Mouse (Mus musculus) embryonic facial prominence, embryonic 11.5 days (tissue): Measurements from ENCODE around the gene Sorcs2. TPM values are rescaled to one million over a fixed set of nuclear protein-coding genes. Genes with fewer than 3 reads are reported as not detected.

Source experiments
- ATAC-seq: fragments of 200-750 bp; cut with Nextera tagmentation; replicated peaks from 2 replicates; pipeline ENCODE4 v1.8.0; 2017; ENCODE audit warnings: low read depth; ENCODE audit not compliant: insufficient number of reproducible peaks, low FRiP score, low TSS enrichment
- DNase-seq: peaks from one replicate; pipeline ENCODE4 v3.0.0-alpha.2; 2015; ENCODE audit warnings: low spot score
- H3K27ac ChIP-seq: fragments of 300-500 bp; sonication (generic); replicated peaks from 2 replicates; pipeline ENCODE4 v1.5.1; 2014; ENCODE audit warnings: mild to moderate bottlenecking, low read depth, low read length, control low read depth
- H3K27me3 ChIP-seq: fragments of 300-500 bp; sonication (generic); 2 replicates; pipeline ENCODE4 v1.6.1; 2014; ENCODE audit warnings: mild to moderate bottlenecking, low read length, moderate library complexity, mixed read lengths; ENCODE audit not compliant: control insufficient read depth, insufficient read depth
- H3K36me3 ChIP-seq: fragments of 300-500 bp; sonication (generic); replicated peaks from 2 replicates; pipeline ENCODE4 v1.6.1; 2014; ENCODE audit warnings: low read depth, mild to moderate bottlenecking, low read length, moderate library complexity, mixed read lengths; ENCODE audit not compliant: control insufficient read depth, insufficient read depth
- H3K4me1 ChIP-seq: fragments of 300-500 bp; sonication (generic); 2 replicates; pipeline ENCODE4 v1.6.1; 2014; ENCODE audit warnings: low read length, mixed read lengths; ENCODE audit not compliant: control insufficient read depth, insufficient read depth
- H3K4me2 ChIP-seq: fragments of 300-500 bp; sonication (generic); 2 replicates; pipeline ENCODE4 v1.6.1; 2014; ENCODE audit warnings: low read depth, mild to moderate bottlenecking, control low read depth, low read length, moderate library complexity
- H3K4me3 ChIP-seq: fragments of 300-500 bp; sonication (generic); 2 replicates; pipeline ENCODE4 v1.5.1; 2014; ENCODE audit warnings: low read depth, low read length, control low read depth
- H3K9ac ChIP-seq: fragments of 300-500 bp; sonication (generic); replicated peaks from 2 replicates; pipeline ENCODE4 v1.6.1; 2014; ENCODE audit warnings: mild to moderate bottlenecking, control low read depth, low read length
- H3K9me3 ChIP-seq: fragments of 300-500 bp; sonication (generic); replicated peaks from 2 replicates; pipeline ENCODE4 v1.6.1; 2016; ENCODE audit warnings: mild to moderate bottlenecking, low read length, inconsistent platforms, mixed read lengths; ENCODE audit not compliant: control insufficient read depth
- WGBS: fragments of 180-500 bp; shearing (Covaris S2); extraction: QIAGEN DNeasy Blood & Tissue Kit; methylation state at CpG from one replicate; pipeline ENCODE4 v1.1.7; 2014; 5-methylcytosine and 5-hydroxymethylcytosine counted together
- polyA plus RNA-seq: library from polyadenylated mRNA; unstranded; fragments of >200 nt; fragmentation: Nextera tagmentation; extraction: Ambion mirVana; gene quantifications from 2 replicates; pipeline ENCODE4 v1.2.1, GENCODE M21; 2014

Sorcs2 gene
- polyA plus RNA-seq, 1 experiment from 2014 or later = 4.6 TPM

DNA sequence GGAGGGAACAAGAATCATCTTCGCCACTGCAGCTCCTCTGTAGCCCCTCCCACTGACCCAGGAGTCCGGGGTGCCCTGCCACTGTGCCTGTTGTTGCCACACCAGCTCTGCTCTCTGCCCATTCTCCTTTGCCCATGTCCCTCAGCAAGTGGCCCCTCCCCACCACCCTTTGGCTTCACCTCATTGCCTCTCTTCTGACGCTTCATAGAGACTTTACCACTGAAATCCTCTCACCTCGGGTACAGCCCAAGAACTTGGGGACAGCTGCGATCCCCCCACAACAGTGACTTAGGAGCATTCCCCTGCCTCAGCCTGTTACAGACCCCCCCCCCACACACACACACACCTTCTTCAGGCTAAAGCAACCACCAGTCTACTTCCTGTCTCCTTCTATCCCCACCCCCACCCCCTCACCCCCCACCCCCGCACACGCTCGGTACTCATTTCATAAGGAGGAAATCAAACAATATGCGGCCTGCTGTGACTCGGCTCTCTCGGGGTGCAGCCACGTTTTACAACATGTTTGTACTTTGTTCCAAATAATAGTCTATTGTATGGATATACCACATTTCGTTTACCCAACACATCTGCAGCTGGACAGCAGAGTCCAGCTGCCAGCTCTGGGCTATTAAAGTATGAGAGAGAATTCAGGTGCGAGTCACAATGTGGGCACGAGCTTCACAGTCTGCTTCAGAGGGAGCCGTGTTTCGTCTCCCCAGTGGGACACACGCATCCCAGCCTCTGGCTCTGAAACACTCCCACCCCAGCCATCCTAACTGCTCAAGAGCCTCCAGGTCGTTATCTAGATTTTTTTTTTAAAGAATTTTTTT lies 23.5 kb downstream of the Sorcs2 start:
- H3K27ac ChIP-seq = peak overlapping the region; percentile 59
- ATAC-seq (no peak), DNase-seq (no peak)
- WGBS = 49% methylated on average over 19 of the region's 19 CpGs
- no peak overlapping the region for H3K4me3 ChIP-seq
- H3K27me3 ChIP-seq = no peaks in the 10 kb centered on the region
- peaks cover 17% of the 10 kb centered on the region for H3K4me1 ChIP-seq
- no peak overlapping the region for H3K9ac ChIP-seq
- no peaks in the 10 kb centered on the region for H3K9me3 ChIP-seq
- no peaks in the 10 kb centered on the region for H3K36me3 ChIP-seq
- H3K4me2 ChIP-seq = no peak overlapping the region

DNA sequence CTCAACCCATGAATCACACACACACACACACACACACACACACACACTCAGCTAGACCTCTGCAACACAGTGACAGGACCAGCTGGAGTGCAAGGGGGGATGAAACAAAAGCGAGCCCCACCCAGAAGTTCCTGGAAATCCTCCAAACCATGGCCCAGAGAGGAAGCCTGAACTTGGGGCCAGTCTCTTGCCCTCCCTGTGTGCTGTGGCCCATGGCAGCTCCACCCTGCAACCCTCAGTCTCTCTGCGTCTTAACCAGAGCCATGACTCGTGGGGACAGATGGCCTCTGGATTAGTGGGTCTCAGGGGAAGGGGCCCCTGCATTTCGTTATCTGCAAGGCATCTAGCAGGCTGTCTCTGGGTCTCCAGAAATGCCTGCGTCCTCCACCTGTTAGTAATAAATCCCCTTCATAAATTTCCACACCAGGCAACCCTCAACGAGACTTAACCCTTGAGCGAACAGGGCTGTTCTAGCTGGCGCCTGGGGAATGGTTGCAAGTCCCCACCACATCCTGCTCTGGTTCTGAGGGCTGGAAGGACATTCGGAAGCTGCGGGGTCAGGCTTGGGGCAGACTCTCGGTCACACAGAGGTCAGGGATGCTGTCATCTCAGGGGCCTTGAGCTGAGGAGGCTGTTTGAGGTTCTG lies 24.6 kb downstream of the Sorcs2 start:
- Histone ChIP-seq H3K4me3 (no peak overlapping the region), H3K27me3 (no peaks in the 10 kb centered on the region), H3K4me1 (peaks cover 17% of the 10 kb centered on the region), H3K9me3 (no peaks in the 10 kb centered on the region), H3K4me2 (no peak overlapping the region; the same call in 1 of the 2 replicates), H3K9ac (no peak overlapping the region), H3K36me3 (no peaks in the 10 kb centered on the region), H3K27ac (peak overlapping the region; percentile 59)
- DNase-seq = peak; percentile 77
- 27% methylated on average over 11 of the region's 11 CpGs for WGBS
- peak; percentile 64; the same call in 1 of the 2 replicates for ATAC-seq

DNA sequence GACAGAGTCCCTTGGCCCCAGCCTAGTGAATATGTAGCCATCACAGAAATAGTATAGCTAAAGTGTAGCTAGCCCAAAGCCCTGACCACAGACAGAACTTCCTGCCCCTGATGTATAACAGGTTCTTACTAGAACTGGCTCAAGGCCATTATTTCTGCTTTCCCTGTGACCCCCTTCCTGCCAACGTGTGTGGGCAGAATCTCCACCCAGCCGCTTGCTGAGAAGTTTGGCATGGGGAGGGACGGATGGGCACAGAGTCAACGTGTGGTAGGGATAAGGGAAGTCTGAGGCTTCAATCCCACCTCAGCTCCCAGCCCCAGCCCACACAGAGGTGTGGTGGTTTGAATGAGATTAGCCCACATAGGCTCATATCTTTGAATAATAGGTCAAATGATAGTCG lies 26.2 kb downstream of the Sorcs2 start:
- Histone ChIP-seq H3K36me3 (no peaks in the 10 kb centered on the region), H3K9ac (no peak overlapping the region), H3K4me1 (peaks cover 17% of the 10 kb centered on the region), H3K27ac (no peak overlapping the region), H3K4me2 (no peak overlapping the region), H3K27me3 (no peaks in the 10 kb centered on the region), H3K4me3 (no peak overlapping the region), H3K9me3 (no peaks in the 10 kb centered on the region)
- ATAC-seq (no peak), DNase-seq (no peak)
- WGBS = 80% methylated on average over 5 of the region's 5 CpGs

DNA sequence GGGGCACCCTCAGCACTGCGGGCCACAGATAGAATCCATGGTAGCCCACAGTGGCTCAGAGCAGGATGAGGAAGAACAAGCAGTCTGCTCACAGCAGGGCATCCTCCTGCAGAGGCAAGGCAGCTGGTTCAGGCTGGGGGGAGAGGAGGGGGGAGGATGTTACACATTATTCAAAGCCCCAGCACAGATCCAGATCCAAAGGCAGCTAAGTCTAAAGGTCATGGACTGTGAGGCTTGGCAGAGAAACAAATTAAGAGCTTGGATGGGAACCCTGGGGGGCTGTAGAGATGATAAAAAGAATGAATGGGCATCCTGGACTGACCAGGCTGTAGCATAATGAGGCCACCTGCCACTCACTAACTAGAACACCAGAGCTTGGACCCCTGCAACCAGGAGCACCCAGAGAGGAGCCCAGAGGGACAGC lies 28.7 kb downstream of the Sorcs2 start:
- Histone ChIP-seq H3K9ac (no peak overlapping the region), H3K27ac (no peak overlapping the region), H3K4me3 (no peak overlapping the region), H3K9me3 (no peaks in the 10 kb centered on the region), H3K4me1 (peaks cover 16% of the 10 kb centered on the region), H3K4me2 (no peak overlapping the region), H3K36me3 (no peaks in the 10 kb centered on the region), H3K27me3 (no peaks in the 10 kb centered on the region)
- DNase-seq (no peak), ATAC-seq (no peak; the same call in 1 of the 2 replicates)
- 72% methylated on average over 1 of the region's 1 CpGs for WGBS

DNA sequence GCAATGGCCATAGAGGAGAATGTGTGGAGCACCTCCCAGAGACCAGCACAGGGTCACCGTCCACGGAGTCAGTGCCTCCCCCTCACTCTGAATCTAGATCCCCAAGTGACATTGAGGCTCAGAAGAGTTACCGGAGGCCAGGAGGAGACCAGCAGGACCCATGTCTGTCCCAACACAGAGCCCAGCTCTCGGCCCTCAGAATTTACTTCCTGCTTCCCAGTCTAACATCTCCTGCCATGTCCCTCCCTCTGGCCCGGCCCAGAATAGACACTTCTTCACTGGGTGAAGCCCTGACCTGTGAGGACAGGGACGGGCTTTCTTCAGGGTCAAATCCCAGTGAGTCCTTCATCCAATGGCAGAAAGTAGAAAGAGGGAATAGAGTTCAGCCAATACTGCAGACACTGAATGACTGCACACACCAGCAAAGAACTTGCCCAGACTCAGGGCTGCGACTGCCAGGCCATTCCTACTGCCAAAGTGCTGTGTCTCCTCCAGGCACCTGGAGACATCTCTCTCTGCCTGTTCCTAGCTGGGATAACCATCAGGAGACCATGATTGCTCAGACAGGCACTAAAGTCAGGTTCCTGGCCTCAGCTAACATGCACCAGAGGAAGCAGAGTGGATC lies 29.3 kb downstream of the Sorcs2 start:
- Histone ChIP-seq H3K4me1 (peaks cover 9% of the 10 kb centered on the region), H3K27ac (no peak overlapping the region), H3K36me3 (no peaks in the 10 kb centered on the region), H3K4me2 (no peak overlapping the region), H3K4me3 (no peak overlapping the region), H3K27me3 (no peaks in the 10 kb centered on the region), H3K9me3 (no peaks in the 10 kb centered on the region), H3K9ac (no peak overlapping the region)
- ATAC-seq = no peak
- 80% methylated on average over 7 of the region's 7 CpGs for WGBS
- DNase-seq = no peak

DNA sequence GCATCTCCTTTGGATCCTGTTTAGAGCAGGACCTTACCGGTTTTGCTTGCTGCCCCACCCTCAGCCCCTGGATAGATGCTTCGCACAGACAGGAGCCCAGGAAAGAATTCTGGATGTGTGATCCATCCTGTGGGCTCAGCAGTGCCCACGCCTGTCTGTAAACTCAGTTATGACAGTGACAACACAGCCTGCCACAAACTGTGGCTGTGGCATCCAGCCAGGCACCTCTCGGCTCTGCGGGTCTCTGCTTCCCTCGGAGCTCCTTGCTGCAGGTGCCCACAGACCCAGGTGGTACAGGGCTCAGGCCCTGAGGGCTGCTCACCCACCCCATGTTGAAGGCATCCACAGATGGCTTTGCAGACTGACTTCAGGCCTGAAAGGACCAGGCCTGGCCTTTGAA lies 30.0 kb downstream of the Sorcs2 start:
- peaks cover 3% of the 10 kb centered on the region for H3K4me1 ChIP-seq
- WGBS = 86% methylated on average over 6 of the region's 6 CpGs
- H3K27ac ChIP-seq = no peak overlapping the region
- no peak for DNase-seq
- no peak overlapping the region for H3K4me2 ChIP-seq
- H3K4me3 ChIP-seq = no peak overlapping the region
- no peak overlapping the region for H3K9ac ChIP-seq
- no peaks in the 10 kb centered on the region for H3K9me3 ChIP-seq
- no peak for ATAC-seq
- no peaks in the 10 kb centered on the region for H3K27me3 ChIP-seq
- no peaks in the 10 kb centered on the region for H3K36me3 ChIP-seq

GRCm38 (mm10) chr5:36367181-36367610 lies 30.7 kb downstream of the Sorcs2 start:
- no peak overlapping the region for H3K4me3 ChIP-seq
- H3K9me3 ChIP-seq = no peaks in the 10 kb centered on the region
- H3K36me3 ChIP-seq = no peaks in the 10 kb centered on the region
- H3K4me1 ChIP-seq = peaks cover 2% of the 10 kb centered on the region
- WGBS = 80% methylated on average over 3 of the region's 3 CpGs
- ATAC-seq (no peak), DNase-seq (no peak)
- H3K4me2 ChIP-seq = no peak overlapping the region
- no peak overlapping the region for H3K27ac ChIP-seq
- no peak overlapping the region for H3K9ac ChIP-seq
- H3K27me3 ChIP-seq = no peaks in the 10 kb centered on the region

GRCm38 (mm10) chr5:36361749-36362148 lies 36.2 kb downstream of the Sorcs2 start:
- no peaks in the 10 kb centered on the region for H3K27me3 ChIP-seq
- WGBS = 82% methylated on average over 7 of the region's 7 CpGs
- no peaks in the 10 kb centered on the region for H3K36me3 ChIP-seq
- H3K4me1 ChIP-seq = peaks cover 6% of the 10 kb centered on the region
- no peak overlapping the region for H3K27ac ChIP-seq
- ATAC-seq (no peak), DNase-seq (no peak)
- no peak overlapping the region for H3K4me2 ChIP-seq
- H3K4me3 ChIP-seq = no peak overlapping the region
- H3K9ac ChIP-seq = no peak overlapping the region
- H3K9me3 ChIP-seq = no peaks in the 10 kb centered on the region
